Mouse (Mus musculus) left cerebral cortex, postnatal 14 days (tissue): Measurements from ENCODE around the gene Med27. TPM values are rescaled to one million over a fixed set of nuclear protein-coding genes. Genes with fewer than 3 reads are reported as not detected.

Experiments
- DNase-seq, 2 experiments: peaks; one replicate each; pipeline ENCODE4 v3.0.0; 2021 to 2022; ENCODE audit warnings: low spot score in 2 of 2, mixed read lengths in 1 of 2
- intact Hi-C: fragments of 180-260 bp; cut with DNase I; formaldehyde crosslinking; loops from one replicate; pipeline ENCODE4 v1.15.1; 2025
- long read RNA-seq, 2 experiments: library from polyadenylated mRNA; stranded (forward); transcript quantifications; one replicate each; pipeline ENCODE4 v2.0.0; 2021
- total RNA-seq, 2 experiments: library from RNA; stranded (reverse); gene quantifications; 2 replicates each; pipeline ENCODE4 v1.2.3; 2021

The Med27 gene
- total RNA-seq, result 10 to 100 TPM; 34.6 to 35.6 TPM
- long read RNA-seq, experiment 1, transcript Med27-201 (8 exons, 1,254 nt), result major isoform, 28 of 33 reads
- long read RNA-seq, experiment 1, partial matches to known transcripts, result 3 of 33 reads
- long read RNA-seq, experiment 1, other reads (novel, unspliced or antisense), result 2 of 33 reads
- long read RNA-seq, experiment 2, transcript Med27-201 (8 exons, 1,254 nt), result major isoform, 29 of 33 reads
- long read RNA-seq, experiment 2, partial matches to known transcripts, result 1 of 33 reads
- long read RNA-seq, experiment 2, other reads (novel, unspliced or antisense), result 3 of 33 reads

GRCm38 (mm10) chr2:29346629-29347271, at the start of gene Med27:
Gene Med27 (plus strand): TSS chr2:29346819.
- intact Hi-C loops, result no loop called here

GRCm38 (mm10) chr2:29309966-29310365, 36.7 kb upstream of the Med27 start:
- intact Hi-C loops, result no loop called here

More at GRCm38 (mm10) chr2:29346629-29347271, at the start of gene Med27:
- peak; percentile 96 to 98 for DNase-seq

GRCm38 (mm10) chr2:29312058-29312457, 34.6 kb upstream of the Med27 start:
- DNase-seq, result peak in 1 of 2 experiments; percentile 19
- intact Hi-C loops, result no loop called here

More at GRCm38 (mm10) chr2:29309966-29310365, 36.7 kb upstream of the Med27 start:
- DNase-seq, result no peak

GRCm38 (mm10) chr2:29317906-29318470, 28.6 kb upstream of the Med27 start:
- peak; percentile 19 to 23 for DNase-seq

GRCm38 (mm10) chr2:29318596-29318995, 28.0 kb upstream of the Med27 start:
- intact Hi-C loops, result no loop called here
- DNase-seq, result no peak

More at GRCm38 (mm10) chr2:29317906-29318470, 28.6 kb upstream of the Med27 start:
- intact Hi-C loops, result no loop called here

GRCm38 (mm10) chr2:29320229-29320751, 26.3 kb upstream of the Med27 start:
- intact Hi-C loops, result no loop called here
- DNase-seq, result peak; percentile 73 to 78

GRCm38 (mm10) chr2:29320780-29321179, 25.8 kb upstream of the Med27 start:
- intact Hi-C loops, result no loop called here

GRCm38 (mm10) chr2:29324456-29324855, 22.2 kb upstream of the Med27 start:
- intact Hi-C loops, result no loop called here
- peak in 1 of 2 experiments; percentile 57 for DNase-seq

More at GRCm38 (mm10) chr2:29320780-29321179, 25.8 kb upstream of the Med27 start:
- no peak for DNase-seq

- intact Hi-C loops, result no loop called here
- DNase-seq, result no peak
These were observed 16.1 kb upstream of the Med27 start for GRCm38 (mm10) chr2:29330471-29330870.

- intact Hi-C loops, result no loop called here
- DNase-seq, result no peak
These were observed 8.2 kb upstream of the Med27 start for GRCm38 (mm10) chr2:29338396-29338795.

GRCm38 (mm10) chr2:29358696-29359375, 12.2 kb downstream of the Med27 start:
- intact Hi-C loops, result no loop called here
- no peak for DNase-seq

GRCm38 (mm10) chr2:29360956-29361355, 14.3 kb downstream of the Med27 start:
- intact Hi-C loops, result no loop called here
- DNase-seq, result no peak

GRCm38 (mm10) chr2:29365000-29365695, 18.5 kb downstream of the Med27 start:
- intact Hi-C loops, result no loop called here
- no peak for DNase-seq

- no peak for DNase-seq
- intact Hi-C loops, result no loop called here
These were observed 22.1 kb downstream of the Med27 start for GRCm38 (mm10) chr2:29368730-29369129.

- intact Hi-C loops, result no loop called here
- no peak for DNase-seq
These were observed 25.6 kb downstream of the Med27 start for GRCm38 (mm10) chr2:29372176-29372575.

- no peak for DNase-seq
- intact Hi-C loops, result no loop called here
These were observed 35.1 kb downstream of the Med27 start for GRCm38 (mm10) chr2:29381683-29382082.

GRCm38 (mm10) chr2:29382583-29382982, 36.0 kb downstream of the Med27 start:
- intact Hi-C loops, result no loop called here
- no peak for DNase-seq

- intact Hi-C loops, result no loop called here
- DNase-seq, result no peak
These were observed 36.5 kb downstream of the Med27 start for GRCm38 (mm10) chr2:29383133-29383532.

GRCm38 (mm10) chr2:29385405-29385804, 38.8 kb downstream of the Med27 start:
- peak in 1 of 2 experiments; percentile 19 for DNase-seq
- intact Hi-C loops, result no loop called here
